Mouse (Mus musculus) thymus, adult 18-20 months (tissue): ENCODE measurements at regions not wholly inside any gene's neighbourhood (a gene's known extent, or its start where the extent isn't known, plus 50 kb on each side); places are given as distances from the start of the nearest gene placed in this dataset.

ENCODE experiments used
- DNase-seq, 2 experiments: peaks; one replicate each; pipeline ENCODE4 v3.0.0; 2022; ENCODE audit warnings: mixed read lengths in 2 of 2

DNA sequence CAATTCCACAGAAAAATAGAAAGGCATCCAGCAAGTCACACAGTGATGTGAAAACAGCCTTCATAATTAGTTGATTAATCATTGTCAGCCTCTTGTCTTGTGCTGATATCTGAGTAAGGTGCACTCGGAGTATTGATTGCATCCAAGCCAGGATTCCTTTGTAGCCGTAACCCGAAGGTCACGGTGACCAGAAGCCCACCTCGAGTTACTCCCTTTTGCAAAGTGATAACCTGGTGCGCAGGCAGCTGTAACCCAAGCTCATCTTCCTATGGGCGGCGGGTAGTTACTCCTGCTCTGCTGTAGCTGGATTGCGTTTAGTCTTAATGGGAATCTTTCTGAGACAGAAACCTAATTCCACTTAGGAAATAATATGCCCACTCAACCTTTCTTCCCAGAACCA, 107.0 kb downstream of the Qrsl1 start:
- DNase-seq, result no peak

DNA sequence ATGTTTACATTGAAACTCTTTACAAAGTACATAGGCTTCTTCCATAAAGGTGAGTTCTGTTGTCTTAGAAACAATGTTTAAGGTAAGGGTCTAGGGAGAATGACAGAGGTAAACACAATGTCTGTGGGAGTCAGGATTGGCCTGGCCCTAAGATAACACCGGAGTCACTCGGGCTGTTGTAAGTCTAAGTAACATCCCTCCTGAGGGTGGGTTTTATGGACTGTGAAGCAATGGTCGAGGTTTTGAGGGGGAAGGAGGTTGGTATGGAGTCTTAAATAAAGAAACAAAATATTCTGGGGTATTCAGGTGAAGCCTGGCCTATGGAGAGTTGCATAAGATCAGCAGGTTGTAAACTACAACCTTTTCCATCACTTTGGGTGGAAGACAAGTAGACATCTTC, 101.5 kb downstream of the Qrsl1 start:
- DNase-seq, result no peak

GRCm38 (mm10) chr10:43815291-43815690, 86.3 kb downstream of the Qrsl1 start:
- no peak for DNase-seq

DNA sequence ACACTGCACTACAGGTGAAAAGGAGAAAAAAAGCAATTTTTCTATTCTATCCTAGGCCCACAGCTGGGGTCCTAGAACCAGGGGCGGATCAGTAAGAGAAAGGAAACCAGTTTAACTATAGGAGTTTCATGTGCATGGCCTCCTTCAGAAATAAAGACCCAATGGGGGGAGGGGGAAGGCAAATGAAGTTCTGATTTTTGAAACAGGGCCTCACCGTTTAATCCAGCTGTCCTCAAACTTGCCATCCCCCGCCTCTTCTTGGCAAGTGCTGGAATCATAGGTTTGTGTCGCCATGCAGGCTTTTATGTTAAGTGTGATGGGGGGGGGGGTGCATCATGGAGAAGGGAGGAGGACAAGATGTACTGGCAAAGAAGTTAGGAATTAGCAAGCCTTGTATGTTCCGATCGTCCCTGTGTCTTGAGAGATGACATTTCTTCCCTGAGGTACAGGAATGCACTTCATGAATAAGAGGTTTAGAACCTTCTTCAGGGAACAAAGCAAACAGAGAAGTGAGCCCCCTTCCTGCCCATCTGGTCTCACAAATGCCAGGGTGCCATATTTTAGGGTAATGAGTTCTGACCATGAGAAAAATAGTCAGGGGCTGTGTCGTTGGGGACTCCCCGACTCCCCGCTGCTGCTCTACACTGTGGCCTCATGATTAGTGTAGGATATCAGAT, 83.9 kb downstream of the Qrsl1 start:
- DNase-seq, result no peak

DNA sequence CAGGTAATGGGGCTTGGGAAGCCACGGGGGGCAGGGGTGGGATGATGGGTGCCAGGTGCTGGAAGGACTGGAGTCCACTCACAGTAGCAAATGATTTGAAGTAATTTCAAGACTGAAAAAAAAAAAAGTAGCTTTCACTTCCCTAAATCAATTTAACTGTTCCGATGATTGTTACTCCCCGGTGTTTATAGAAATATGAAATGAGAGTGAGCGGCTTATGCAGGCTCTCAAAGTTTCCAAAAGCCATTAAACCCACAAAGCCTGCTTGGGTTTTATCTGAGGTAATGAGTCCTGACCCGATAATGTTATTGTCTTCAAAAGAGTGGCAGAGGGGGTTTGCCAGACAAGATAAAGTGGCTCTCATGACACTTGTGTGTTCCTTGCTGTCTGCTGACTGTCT, 82.9 kb downstream of the Qrsl1 start:
- no peak for DNase-seq

- no peak for DNase-seq
Observed at GRCm38 (mm10) chr10:43819434-43819833, 82.1 kb downstream of the Qrsl1 start.

DNA sequence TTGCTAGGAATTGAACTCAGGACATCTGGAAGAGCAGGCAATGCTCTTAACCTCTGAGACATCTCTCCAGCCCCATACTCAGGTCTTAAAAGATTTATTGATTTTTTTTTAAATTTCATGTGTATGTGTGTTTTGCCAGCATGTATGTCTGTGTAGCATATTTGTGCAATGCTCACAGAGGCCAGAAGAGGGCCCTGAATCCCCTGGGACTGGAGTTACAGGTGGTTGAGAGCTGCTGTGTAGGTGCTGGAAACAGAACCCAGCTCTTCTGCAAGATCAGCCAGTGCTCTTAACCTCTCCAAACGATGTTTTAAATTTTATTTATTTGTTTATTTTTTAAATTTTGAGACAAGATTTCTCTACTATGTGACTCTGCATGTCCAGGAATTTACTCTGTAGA, 78.9 kb downstream of the Qrsl1 start:
- no peak for DNase-seq

GRCm38 (mm10) chr10:43824009-43824408, 77.5 kb downstream of the Qrsl1 start:
- DNase-seq, result no peak
